Mouse (Mus musculus) urinary bladder, adult 2 months (tissue): ENCODE measurements around the gene Gm11172. TPM values are rescaled to one million over a fixed set of nuclear protein-coding genes. Genes with fewer than 3 reads are reported as not detected.
"Not testable (repeated sequence)": the region's sequence is repeated elsewhere in the genome, so short reads cannot be mapped to it uniquely, and the experiment has no call there.

Experiments
- DNase-seq: peaks from one replicate; pipeline ENCODE4 v3.0.0; 2022; ENCODE audit warnings: low spot score
- polyA plus RNA-seq: library from polyadenylated mRNA; depleted of rRNA; stranded (reverse); fragments of >200 nt; gene quantifications from 2 replicates; pipeline ENCODE4 v1.2.3, GENCODE M21; 2012

Gene Gm11172
- polyA plus RNA-seq, 1 experiment: not detected

DNA sequence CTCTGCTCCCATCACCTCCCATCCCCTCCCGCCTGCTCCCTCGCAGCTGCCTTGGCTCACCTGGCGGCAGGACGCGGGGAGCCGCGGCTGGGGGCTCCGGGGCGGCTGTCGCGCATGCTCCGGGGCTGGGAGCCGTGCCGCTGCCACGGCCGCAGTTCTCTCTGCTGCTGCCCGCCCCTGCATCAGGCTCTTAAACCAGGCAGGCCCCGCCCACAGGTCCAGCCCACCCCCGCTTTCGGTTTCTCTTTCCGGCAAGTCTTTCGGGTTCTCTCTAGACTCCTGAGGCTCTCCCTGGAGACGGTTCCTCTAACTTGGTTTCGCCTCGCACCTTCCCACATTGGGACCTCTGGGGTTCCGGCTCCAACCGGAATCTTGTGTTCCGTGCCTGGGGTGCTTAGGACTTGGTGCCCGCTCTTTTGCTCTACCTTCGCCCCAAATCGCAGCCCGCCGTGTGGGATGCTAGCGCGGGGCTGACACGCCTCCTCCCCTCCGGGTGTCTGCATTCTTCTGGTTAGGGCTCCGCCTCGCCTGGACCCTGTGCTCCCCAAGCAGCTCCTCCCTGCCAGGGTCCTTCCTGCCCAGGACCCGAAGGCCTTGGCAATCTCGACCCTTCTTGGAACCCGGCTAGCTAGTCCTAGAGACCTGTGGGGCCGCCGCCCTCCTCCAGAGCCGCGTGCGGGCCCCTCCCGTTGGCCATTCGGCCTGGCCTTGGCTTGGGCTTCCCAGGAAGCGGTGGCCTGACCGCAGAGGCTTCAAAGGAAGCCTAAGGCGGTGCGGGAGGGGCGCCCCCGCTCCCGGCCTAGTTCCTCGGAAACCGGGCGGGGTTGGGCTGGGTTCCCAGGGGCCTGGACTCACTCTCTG is 27.1 kb upstream of the Gm11172 start, which contains the start of gene Socs1:
Gene Socs1, minus strand, starts transcription at position 166 of the 861 bp plus-strand sequence.
- DNase-seq: peak; percentile 79

DNA sequence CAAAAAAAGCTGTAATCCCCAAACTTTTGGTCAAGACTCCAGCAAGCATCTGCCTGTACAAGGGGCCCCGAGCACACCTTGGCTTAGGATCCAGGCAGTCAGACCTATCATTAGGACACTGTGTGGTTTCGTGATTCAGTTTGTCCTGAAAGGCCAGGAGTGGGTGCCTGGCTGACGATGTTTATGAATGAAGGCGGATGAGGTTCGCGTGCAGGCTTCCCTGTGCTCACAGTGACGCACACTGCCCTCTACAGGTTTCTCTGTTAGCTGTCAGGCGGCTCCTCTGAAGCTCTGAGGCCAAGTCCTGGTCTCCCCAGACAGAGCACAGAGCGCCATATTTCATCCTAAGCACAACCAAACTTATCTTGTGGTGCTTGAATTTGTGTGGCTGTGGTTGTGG is 26.4 kb upstream of the Gm11172 start:
- peak; percentile 43 for DNase-seq

DNA sequence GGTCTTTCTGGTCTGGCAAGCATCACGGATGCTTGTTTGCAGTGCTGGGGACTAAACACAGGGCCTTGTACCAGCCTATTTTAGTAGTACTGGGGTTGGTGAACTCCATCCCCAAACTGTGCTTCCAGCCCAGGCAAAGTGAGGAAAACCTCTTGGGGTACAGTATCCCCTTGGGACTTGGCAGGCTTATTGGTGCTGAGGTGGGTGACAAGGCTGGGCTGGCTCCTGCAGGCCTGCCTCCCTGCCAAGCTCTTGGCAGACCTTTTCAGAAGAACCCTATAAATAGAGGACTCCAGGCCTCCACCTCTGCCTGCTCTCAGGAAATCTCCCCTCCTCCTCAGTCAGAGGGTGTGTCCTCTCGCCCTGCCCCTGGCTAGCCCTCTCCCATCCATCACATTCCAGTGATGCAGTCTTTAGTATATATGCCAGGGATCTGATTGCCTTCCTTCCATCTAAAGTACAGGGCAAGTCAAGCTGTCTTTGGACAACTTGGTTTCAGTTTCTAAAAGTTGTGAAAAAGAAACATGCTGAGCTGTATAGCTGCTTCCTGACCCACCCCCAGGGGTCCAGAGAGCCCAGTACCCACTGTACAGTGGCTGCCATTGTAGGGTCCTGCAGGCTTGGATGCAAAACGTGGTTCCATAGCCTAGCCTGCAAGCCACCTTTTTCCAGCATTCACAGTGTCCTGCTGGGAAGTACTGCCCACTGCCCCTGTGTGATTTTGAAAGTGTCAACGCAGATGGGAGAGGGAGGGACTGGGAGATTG is 25.8 kb upstream of the Gm11172 start:
- DNase-seq: no peak

DNA sequence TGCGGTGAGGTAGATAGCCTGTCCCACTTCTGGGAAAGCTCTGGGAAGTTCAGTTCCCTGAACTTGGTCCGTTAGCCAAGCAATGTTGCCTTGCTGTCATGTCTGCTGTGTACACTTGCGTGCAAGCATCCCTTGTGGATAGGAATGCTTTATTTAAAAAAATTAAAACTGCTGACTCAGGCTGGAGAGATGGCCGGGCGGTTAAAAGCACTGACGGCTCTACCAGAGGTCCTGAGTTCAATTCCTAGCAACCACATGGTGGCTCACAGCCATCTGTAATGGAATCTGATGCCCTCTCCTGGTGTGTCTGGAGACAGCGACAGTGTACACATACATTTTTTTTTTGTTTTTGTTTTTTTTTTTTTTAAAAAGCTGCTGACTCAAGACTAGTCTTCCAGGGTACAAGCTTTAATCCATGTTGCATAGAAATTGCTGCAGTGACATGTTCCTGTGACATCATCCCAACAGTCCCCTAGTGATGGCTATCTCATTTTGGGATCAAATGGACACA is 25.1 kb upstream of the Gm11172 start:
- no peak for DNase-seq

DNA sequence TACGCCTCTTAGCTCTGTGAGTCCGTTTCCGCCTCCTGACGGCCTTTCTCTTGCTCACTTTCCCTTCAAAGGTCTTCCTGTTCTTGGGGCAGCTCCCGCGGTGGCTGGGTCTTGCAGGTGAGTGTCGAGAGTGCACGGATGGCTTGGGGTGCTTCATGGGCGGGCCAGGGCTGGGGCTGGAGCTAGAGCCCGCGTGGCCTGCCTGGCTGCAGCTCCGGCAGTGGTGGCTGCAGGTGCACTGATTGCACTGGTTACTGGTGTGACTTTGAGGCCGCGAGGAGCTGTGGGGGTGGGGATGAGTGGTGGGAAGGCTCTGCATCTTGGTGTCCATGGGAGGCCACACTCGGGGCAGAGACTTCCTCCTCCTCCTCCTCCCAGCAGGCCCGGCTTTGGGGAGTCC is 24.4 kb upstream of the Gm11172 start, which contains the start of gene Tnp2:
Gene Tnp2, minus strand, starts transcription at position 390 of the 400 bp plus-strand sequence.
- DNase-seq: no peak

DNA sequence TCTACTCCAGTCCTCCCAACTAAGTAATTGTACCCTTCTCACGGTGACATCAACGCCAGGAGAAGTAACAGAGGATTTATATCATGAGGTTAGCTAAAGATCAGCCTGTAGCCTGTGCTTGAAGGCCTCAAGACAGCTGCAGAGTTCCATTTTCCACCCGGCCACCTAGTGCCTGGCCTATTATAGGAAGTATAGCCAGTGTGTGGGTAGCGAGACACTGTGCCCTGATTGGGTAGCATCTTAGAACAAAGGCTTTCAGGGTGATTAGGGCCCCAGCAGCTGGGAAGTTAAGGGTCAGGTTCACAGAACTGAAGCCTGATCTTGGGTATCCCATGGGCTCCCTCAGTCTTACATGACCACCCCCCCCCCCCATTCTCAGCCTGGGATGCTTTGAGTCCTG is 23.8 kb upstream of the Gm11172 start:
- no peak for DNase-seq

DNA sequence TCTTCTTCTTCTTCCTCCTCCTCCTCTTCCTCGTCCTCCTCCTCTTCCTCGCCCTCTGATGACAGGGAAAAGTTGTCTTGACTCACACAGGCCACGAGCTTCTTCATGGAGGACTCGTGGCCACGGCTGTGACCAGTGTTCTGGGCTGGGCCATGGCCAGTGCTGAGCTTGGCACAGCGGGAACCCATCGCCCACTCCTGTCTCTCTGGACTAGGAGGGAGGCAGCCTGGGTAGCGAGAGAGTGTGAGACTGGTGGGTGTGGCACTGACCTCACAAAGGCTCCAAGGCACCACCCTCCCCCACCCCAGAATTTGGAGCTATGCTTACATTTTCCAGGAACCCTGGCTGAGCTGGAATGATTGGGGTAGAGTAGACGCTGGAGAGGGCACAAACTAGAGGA is 22.0 kb upstream of the Gm11172 start, which contains the start of gene Prm3:
Gene Prm3, minus strand, starts transcription at position 213 of the 400 bp plus-strand sequence.
- DNase-seq: no peak

DNA sequence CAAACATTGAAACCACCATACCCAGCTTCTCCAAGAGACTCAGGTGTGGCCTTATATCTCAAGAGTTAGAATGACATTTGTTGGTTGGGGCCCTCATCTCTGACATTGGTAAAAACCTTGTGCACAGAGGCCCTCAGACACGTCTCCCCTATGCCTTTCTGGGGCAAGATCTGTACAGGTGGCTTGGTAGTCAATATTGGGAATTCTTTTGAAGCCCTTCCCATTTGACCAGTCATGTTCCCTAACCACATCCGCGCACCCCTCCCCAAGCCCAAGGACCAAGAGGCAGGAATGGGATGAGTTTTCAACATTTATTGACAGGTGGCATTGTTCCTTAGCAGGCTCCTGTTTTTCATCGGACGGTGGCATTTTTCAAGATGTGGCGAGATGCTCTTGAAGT is 16.7 kb upstream of the Gm11172 start, which contains the start of gene Prm2:
Gene Prm2, minus strand, starts transcription at position 101 of the 400 bp plus-strand sequence.
- DNase-seq: no peak

DNA sequence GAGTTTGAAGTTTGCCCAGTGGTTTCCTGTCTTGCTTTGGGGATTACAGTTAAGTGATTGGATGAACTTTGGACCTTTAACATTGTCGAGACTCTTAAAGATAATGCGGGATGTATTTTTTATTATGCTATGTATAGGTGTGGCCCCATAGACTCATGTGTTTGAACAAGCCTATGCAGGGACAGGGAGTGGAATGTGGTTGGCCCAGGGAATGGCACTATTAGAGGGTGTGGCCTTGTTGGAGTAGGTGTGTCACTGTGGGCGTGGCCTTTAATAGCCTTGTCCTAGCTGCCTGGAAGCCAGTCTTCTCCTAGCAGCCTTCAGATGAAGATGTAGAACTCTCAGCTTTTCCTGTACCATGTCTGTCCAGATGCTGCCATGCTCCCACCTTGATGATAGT is 10.3 kb upstream of the Gm11172 start:
- not testable (repeated sequence) for DNase-seq

DNA sequence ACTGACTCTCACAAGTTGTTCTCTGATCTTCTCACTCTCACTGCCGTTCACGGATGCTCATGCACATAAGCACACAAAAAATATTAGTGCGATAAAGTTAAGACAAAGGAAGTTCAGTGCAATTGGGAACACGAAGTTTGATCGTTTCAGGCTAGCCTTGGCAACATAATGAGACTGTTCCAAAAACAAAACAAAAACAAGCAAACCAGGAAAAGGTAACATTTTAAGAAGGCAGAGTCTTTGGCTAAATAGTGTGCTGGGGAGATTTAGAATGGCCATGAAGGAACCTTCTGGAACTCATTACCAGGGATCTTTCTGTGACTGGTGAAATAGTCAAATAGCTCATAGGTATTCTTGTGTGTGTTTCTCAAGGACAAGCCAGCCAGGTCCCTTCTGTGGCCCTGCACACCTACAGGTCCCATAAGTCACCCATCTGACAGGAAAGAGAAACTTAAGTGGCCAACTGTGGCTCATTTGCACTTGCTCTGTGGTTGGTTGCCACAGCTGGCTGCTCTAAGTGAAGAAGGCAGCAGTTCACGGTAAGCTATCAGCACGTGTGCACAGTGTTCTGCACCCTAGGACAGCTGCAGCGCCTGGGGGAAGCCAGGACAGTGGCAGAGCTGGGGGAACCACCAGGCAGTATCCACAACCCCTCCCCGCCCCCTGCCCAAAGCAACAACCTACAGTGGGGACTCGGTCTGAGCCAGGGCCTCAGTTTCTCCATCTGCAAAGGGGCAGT is 6.8 kb upstream of the Gm11172 start, which contains the start of gene Prm1:
Gene Prm1, minus strand, starts transcription at position 51 of the 739 bp plus-strand sequence.
- no peak for DNase-seq

DNA sequence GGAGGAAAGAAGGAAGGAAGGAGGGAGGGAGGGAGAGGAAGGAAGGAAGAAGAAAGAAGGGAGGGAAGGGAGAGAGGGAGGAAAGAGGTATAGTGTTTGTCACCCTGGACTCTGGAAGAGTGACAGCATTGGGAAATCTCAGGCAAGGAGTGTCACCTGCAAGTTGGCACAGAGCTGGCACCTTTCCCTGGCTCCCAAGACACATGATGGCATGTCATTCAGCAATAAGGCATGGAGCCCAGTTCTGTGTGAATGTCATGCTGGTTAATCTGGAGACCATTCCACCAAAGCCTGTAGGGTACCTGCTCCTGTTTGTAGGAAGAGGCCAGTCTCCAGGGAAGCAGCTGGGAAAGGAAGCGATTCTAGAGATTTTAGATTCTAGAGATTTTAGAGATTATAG is 2.3 kb upstream of the Gm11172 start:
- no peak for DNase-seq

DNA sequence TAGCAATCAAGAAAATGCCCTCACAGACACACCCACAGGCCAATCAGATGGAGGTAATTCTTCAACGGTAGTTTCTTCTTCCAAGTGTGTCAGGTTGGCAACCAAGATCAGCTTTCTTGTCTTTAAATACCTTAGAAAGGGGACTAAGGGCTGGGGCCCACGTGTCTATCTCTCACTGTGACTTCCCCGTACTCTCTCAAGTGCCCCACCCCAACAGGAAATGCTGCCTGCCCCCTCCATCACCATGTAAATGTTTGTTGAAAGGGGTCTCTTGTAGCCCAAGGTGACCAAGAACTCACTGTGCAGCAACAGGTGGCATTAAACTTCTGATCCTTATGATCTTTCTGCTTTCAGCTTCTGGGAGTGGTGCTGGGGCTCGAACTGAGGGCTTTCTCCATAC is 1.0 kb downstream of the Gm11172 start:
- DNase-seq: no peak

DNA sequence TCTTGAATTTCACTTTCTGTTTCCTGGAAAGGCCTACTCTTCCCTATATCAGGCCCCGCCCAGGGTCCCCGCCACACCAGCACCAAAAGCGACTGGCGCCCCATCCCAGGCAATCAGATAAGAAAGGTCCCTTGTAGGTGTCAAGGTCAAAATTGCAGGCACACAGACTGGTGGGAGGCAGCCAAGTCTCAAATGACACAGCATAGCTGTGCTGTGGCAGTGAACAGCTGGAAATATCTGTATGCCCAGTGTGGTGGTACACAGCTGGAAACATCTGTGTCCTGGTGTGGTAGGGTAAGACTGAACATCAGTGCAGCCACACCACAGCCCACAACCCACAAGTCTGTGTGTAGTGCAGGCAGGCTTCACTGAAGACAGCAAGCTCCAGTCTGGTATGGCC is 2.1 kb downstream of the Gm11172 start:
- no peak for DNase-seq

DNA sequence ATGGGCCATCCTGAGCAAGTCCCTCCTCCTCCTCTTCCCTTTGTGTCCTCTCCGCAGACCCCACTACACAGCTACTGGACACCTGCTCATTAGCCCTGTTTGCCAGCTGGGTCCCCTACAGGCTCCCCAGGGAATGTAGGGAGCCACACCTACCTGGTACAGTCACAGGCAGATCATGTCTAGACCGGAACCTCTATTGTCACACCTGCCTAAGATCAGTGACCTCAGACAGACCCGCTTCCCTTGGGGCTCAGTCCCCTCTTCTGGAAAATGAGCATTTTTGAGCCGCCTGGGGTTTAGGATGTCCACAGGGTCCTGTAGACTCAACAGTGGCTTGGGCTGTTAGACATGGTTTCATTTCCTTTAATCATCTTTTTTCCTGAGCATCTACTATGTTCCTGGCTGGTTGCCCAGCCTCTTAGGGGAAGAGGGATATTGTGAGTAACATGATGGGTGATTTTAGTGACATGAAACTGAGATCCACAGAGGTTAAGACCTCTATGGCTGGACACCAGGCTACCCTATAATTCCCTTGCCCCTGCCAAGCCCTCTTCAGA is 5.9 kb downstream of the Gm11172 start:
- DNase-seq: no peak

DNA sequence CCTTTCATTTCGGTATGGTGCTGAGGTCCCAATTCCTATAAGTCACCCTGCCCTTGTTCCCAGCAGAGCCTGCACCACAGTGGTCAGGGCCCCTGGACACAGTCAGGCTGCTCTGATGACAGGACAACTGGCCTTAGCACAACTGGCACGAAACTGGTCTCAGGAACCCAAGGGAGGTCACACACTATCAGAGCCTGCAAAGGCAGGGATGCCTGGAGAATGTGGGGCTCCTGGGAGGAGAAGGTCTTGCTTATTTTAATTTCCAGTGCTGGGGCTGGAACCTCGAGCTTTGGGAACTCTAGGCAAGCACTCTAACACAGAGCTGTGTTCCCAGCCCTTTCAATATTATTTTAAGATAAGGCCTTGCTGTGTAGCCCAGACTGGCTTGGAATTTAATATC is 7.3 kb downstream of the Gm11172 start:
- no peak for DNase-seq

DNA sequence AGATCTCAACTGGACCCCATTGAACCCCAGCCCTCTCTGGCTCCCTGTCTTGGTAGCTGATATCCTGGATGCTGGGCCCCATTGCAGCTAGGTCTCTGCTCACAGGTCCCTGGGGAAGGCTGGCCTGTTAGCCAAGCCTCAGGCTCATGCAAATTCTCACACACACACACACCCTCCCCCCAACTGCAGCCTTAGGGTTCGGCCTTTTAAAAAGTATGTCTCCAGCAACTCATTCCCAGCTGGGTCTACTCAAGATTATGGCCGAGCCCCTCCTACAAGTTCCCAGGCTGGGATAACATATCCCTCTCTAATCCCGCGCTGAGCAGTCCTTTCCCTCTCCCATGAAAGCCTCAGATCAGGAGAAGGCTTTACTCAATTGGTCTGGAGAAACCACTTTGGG is 8.7 kb downstream of the Gm11172 start:
- DNase-seq: no peak

DNA sequence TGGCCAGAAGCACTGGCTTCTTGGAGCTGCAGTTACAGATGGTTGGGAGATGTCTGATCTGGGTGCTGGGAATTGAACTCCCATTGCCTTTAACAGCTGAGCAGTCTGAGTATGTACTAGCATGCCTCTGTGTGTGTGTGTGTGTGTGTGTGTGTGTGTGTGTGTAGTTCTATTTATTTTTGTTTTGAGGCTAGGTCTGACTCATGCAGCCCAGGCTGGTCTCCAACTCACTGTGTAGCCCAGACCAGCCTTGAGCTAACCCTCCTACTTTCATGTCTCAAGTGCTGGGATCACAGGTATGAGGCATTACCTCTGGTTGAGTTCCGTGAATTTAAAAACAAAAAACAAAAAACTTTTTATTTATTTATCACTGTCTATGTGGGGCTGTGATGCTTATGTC is 11.8 kb downstream of the Gm11172 start:
- no peak for DNase-seq

DNA sequence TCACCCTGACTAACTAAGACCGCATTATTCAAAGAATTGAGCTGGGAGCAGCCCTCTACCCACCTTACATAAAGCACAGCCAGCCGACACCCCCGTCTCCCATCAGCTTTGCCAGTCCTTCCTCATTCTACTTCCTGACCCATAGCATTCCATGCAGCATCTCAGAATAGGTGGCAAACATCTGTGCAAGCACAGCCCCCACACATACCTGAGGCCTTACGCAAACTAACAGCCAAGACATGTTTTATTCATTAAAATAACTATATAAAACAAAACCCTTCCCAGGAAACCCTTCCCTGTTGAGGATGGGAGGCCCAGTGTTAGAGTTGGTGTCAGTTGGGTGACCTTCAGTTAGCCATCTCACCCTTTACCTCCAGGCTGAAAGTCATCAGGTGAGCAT is 13.1 kb downstream of the Gm11172 start:
- DNase-seq: no peak

DNA sequence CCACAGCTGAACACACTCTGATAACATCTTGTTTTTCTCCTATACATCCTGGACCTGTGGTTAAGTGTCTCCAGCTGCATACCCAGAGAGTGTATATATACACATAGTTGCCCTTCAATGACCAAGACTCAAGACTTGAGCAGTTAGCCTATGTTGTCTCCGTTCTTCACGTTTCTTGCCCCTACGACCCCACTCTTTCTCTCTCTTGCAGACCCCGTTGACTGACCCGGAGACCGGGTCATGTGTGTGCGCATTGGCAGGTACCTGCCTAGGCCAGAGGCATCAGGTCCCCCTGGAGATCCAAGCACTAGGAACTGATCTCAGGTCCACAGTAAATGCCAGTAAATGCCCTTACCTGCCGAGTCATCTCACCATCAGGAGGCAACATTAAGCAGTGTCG is 14.6 kb downstream of the Gm11172 start:
- DNase-seq: no peak

DNA sequence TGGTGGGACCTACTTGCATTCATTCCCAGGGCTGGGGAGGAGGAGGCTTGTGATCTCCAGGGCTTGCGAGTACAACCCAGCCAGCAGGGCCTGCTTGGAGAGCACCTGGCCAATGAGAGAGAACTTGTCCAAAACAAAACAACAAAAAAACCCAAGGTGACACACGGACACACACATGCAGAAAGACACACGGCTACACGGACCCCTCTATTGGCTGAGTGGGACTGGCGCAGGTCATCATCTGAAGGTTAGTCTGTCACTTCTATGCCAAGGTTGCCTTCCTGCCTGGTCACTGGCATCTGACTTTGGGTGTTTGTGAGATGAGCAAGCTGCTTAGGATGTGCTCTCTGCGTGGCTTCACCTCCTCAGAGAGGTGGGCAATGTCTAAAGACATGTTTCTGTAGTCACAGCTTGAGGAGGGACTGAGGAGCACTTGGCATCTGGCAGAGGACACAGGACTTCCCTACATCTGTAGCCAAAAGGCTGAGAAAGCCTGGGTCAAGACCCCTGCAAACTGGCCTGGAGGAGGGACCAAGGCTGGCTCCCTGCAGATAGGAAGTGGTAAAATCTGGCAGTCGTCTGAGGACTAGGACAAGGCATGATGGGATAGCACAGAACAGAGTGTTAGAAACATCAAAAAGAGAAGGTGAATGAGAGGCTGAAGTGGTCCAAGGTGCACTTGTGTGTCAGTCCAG is 15.2 kb downstream of the Gm11172 start:
- DNase-seq: no peak

DNA sequence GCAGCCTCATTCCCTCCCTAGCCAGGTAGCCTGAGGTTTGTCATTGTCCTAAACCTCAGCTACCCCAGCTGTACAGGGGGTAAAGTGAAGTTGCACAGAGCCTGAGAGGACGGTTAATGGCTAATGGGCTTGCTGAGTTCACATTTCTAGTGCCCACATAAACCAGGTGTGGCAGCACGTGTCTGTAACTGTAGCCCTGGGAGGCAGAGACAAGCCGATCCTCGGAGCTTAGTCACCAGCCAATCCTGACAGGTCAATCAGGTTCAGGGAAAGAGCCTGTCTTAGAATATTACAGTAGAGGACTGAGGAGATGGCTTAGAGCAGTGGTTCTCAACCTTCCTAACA is 15.7 kb downstream of the Gm11172 start:
- DNase-seq: no peak
